Mouse (Mus musculus) kidney, postnatal 14 days (tissue): ENCODE data around the gene Irgq.
"Not testable (repeated sequence)": the region's sequence is repeated elsewhere in the genome, so short reads cannot be mapped to it uniquely, and the experiment has no call there.

ENCODE experiments used
- DNase-seq: peaks from one replicate; pipeline ENCODE4 v3.0.0; 2022; ENCODE audit warnings: mixed read lengths

Irgq gene

DNA sequence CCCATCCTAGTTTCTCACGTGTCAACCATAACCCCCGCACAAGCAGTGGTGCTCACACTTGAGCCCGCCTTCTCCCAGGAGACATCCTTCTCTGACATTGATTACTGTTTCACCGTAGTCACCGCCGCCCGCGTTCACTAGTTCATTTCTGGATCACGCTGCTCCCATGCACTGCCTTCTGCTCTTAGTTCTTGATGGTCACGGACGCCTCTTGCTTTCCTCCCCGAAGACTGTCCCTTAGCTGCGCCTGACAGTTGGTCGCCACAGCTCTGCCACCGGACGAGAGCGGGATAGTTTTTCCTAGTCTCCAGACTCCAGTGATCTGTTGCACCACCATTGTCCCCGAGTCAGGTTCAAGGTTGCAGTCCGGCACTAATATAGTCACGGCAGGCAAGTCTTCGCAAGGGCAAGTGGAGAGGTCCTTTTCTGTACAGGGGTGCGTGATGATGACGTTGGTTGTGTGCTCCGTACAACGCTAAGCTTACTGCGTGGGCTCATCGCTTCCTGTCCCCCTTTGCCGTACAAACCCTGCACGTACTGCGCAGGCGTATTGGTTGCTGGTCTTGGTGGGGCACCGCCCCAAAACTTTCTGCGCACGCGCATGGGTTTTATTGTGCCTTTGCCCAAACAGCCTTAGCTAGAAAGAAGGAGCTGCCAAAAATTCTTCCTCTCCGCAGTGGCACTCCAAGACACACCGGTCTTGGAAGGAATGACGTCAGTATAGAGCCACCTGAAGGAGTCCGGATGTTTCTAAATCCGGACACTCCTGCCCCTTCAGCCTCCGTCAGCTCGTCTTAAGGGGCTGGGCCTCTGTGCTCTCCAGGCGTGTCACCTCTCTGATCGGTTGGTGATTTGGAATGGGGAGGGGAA lies at the start of gene Irgq:
Irgq (plus strand) TSS at position 628 of the 870 bp plus-strand sequence.
- DNase-seq, result peak; percentile 99

DNA sequence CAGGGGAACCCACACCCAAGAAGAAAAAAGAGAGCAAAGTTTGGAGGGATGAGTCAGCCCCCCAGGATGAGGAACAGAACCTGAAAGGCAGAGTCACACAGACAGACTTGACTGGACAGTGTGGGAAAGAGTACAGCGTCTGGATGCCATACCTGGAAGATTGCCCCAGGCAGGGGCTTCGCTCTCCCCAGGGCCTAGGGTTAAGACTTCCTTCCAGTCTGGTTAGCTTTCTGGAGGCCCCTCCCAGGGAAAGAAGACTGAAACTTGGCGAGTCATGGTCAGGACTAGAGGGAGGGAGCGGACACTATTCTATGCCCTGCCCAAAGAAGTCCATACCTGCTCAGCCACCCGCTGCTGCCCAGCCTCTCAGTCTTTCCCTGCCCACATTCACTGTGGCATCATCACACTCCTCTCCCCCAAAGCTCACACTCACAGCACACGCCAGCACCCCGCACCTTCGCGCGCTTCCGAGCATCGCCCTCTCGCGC lies 49.5 kb upstream of the Irgq start:
- DNase-seq, result no peak

- peak; percentile 91 for DNase-seq
Observed at GRCm38 (mm10) chr7:24481474-24482207, 48.8 kb upstream of the Irgq start, which contains the start of gene Cadm4. Gene Cadm4 (plus strand): TSS chr7:24482023.

DNA sequence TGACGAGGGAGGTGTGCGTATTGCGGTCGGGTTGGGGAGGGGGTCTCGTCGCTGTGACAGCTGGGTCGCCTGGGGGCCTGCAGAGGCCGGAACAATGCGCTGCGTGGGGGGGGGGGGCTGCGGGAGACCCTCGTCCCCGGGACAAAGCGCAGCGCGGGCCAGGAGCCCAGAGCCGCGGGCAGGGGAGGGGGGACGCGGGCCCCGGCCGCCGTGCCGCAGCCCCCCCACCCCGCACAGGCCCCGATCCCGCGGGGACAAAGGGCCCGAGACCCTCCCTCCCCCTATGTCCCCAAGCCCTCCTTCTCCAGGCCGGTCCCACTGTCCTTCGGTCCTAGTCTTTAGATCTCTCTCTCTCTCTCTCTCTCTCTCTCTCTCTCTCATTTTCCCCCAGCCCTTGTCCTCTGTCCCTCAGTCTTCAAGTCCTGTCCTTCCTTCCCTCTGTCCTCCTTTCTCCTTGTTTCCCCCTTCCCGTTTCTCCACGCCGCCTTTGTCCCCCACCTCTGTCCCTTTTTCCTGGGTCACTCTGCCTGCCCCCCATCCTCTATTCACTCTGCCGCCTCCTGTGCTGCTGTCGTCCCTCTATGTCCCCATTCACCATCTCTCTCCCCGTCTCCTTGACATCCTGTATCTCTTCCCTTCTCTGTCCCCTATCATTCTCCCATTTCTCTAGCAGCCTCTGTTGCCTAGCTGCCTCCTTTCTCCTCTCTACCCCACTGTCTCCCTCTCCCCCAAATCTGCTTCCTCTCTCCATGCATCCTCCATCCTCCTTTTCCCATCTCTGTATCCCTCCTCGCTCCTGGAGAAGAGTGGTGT lies 48.1 kb upstream of the Irgq start:
- no peak for DNase-seq

DNA sequence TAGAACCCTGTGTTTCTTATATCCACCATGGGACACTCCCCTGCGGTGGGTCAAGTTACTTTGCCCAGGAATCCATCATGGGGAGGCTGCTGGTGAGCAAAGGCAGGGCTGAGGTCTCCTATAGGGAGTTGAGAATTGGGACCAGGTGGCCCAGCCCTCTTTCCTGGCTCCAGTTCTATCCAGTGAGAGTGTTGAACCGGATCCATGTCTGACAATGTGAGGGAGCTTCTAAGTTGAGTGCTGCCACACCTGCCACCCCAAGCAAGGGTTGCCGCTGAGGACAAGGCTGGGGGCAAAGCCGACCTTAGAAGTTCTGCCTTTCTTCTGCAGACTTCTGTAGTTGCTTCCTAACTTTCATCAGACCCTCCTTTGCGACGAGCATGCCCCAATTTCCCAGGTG lies 47.2 kb upstream of the Irgq start:
- not testable (repeated sequence) for DNase-seq

DNA sequence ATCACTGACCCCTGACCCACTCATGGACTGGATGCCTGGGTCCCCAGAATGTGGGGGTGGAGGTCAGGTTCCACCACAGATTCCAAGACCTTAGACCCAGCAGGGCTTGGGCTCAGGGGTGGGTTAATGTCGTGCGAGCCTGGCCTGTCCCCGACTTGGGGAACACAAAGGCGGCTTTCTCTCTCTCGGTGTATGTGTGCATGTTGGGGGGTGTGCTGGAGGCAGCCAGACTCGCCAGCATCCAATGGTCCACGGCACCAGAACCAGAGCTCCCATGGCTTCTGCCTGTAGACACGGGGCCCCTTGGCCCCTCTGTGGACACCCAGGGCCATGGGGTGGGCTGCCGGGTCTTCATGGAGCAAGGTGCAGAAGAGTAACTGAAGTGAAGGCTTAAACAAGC lies 45.0 kb upstream of the Irgq start:
- no peak for DNase-seq

- DNase-seq, result no peak
Observed at GRCm38 (mm10) chr7:24486654-24487130, 43.8 kb upstream of the Irgq start.

GRCm38 (mm10) chr7:24487403-24487802 lies 43.1 kb upstream of the Irgq start:
- no peak for DNase-seq

DNA sequence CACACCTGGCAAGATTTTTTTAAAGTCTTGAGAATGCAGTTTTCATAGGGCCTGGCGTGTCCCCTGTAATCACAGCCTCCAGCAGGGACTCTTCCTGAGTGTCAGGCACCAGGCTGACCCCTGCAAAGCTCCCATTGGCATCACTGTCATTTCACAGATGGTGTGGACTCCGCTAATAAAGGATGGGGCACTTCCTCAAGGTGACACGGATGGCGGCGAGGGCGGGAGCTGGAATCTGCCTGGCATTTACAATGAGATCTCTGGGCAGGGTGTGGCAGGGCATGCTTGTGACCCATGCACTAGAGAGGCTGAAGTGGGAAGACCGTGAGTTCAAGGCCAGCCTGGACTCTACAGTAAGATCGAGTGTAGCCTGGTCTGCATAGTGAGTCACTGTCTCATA lies 42.2 kb upstream of the Irgq start:
- no peak for DNase-seq

GRCm38 (mm10) chr7:24499856-24500577 lies 30.5 kb upstream of the Irgq start:
- DNase-seq, result peak; percentile 41

GRCm38 (mm10) chr7:24500929-24501328 lies 29.6 kb upstream of the Irgq start:
- DNase-seq, result peak; percentile 25

- peak; percentile 34 for DNase-seq
Observed at GRCm38 (mm10) chr7:24501492-24501891, 29.0 kb upstream of the Irgq start.

- no peak for DNase-seq
Observed at GRCm38 (mm10) chr7:24504004-24504403, 26.5 kb upstream of the Irgq start.

- no peak for DNase-seq
Observed at GRCm38 (mm10) chr7:24504868-24505267, 25.6 kb upstream of the Irgq start.

GRCm38 (mm10) chr7:24505447-24506064 lies 24.9 kb upstream of the Irgq start:
- DNase-seq, result no peak

- peak; percentile 31 for DNase-seq
Observed at GRCm38 (mm10) chr7:24506065-24506459, 24.4 kb upstream of the Irgq start.

DNA sequence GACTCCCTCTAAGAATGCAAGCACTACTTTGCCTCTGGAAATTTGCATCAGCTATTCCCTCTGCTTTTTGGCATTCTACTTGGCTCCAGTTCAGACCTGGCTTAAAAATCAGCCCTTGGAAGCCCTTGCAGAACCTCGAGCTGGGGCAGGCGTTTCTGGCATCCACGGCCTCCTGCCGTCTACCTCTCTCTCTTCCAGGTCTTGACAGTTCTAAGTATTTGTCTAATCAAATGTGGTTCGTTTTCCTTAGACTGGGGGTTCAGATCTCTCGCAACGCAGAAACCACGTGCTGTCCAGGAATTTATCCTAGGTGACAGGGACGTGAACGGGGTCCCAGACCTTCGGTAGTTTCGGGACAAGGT lies 24.0 kb upstream of the Irgq start:
- DNase-seq, result peak; percentile 67

GRCm38 (mm10) chr7:24506838-24507725 lies 23.4 kb upstream of the Irgq start, which contains the start of gene Zfp428:
Gene Zfp428 (plus strand): TSS chr7:24507006.
- DNase-seq, result peak; percentile 93

- DNase-seq, result no peak
Observed at GRCm38 (mm10) chr7:24507726-24508114, 22.8 kb upstream of the Irgq start.

DNA sequence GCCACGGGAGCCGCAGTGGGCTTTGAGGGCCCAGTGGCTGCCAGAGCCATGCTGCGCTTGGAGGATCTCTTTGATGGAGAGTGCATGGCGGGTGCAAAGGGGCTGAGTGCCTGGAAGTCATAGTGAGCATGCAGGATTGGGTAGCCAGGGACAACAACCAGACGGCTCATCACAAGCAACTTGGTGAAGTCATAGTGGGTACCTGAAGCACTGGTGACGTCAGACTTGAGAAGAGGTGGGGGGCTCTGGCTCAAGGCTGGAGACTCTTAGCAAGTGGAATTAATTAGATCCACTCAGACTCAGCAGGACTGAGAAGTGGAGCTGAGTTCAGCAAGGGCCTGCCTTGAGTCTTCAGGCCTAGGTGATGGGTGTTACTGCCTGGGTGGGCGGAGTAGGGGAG lies 18.1 kb upstream of the Irgq start, which contains the start of gene AC161166.1:
AC161166.1 (minus strand) TSS at position 101 of the 400 bp plus-strand sequence.
- no peak for DNase-seq
